Mouse (Mus musculus) brain, embryonic 14.5 days (tissue): ENCODE data around the gene AW209491. TPM values are rescaled to one million over a fixed set of nuclear protein-coding genes. Genes with fewer than 3 reads are reported as not detected.

ENCODE experiments used
- DNase-seq: peaks from one replicate; pipeline ENCODE4 v3.0.0-alpha.2; 2011; ENCODE audit warnings: low read depth
- CTCF ChIP-seq: fragments of 200-500 bp; IDR thresholded peaks from 2 replicates; pipeline ENCODE4 v1.5.1; 2012; ENCODE audit warnings: inconsistent platforms, mild to moderate bottlenecking, moderate library complexity, borderline replicate concordance; ENCODE audit not compliant: insufficient read depth, insufficient read length; ENCODE audit errors: extremely low read depth
- POLR2A ChIP-seq: fragments of 200-500 bp; IDR thresholded peaks from 2 replicates; pipeline ENCODE4 v1.6.1; 2012; ENCODE audit warnings: mild to moderate bottlenecking, inconsistent platforms, borderline replicate concordance; ENCODE audit not compliant: poor library complexity, insufficient read depth, insufficient read length, severe bottlenecking; ENCODE audit errors: extremely low read depth
- polyA plus RNA-seq: library from polyadenylated mRNA; depleted of rRNA; stranded (reverse); fragments of >200 nt; gene quantifications from 2 replicates; pipeline ENCODE4 v1.2.3, GENCODE M21; 2012; rRNA removed

AW209491 gene
- polyA plus RNA-seq = 16.5 and 16.8 TPM in 2 replicates

DNA sequence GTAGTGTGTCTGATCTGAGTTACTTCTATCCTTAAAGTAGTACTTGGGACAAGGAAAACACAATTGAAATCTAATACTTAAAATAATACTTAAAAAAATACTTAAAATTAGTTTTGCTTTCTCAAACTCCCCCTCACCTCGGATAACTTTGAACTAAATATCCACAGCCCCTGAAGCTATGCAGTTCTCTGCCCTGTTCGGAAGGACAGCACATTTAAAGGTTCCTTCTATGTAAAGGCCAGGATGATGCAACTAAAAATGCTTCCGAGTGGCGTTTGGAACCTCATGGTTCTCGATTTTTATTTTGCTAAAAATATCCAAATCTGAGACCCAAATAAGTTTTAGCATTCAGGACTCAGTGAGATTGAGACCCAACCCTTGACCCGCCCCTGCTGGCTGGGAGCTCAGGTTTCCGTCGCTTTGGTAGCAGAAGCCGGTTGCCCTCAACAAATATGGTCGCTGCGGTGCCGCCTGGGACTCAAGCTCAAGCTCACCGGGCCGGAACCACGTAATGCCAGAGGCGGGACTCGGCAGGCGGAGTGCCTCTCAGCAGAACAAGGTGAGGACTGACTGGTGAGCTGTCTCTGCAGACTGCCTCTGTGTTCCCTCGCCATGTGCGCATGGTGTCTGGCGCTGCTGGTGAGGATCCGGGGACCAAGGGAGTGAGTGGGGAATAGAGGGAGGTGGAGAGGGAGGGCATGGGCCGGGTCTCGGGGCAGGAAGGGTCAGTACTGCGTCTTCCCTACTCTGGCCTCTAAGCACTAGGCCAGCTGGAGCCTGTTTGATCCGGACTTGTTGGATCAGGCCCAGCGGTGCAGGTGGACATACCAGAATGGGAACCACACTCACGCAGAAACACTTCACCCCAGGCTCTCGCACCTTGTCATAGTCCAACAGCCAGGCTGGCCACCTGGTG is at the start of gene AW209491:
Gene AW209491, plus strand, starts transcription at position 429 of the 916 bp plus-strand sequence.
- peak; percentile 98 for DNase-seq
- TF ChIP-seq POLR2A = peak; percentile 71; the same call in 1 of the 2 replicates
- TF ChIP-seq CTCF = 0 out of 2 replicates have a peak, but pooled peaks have one; percentile 21

DNA sequence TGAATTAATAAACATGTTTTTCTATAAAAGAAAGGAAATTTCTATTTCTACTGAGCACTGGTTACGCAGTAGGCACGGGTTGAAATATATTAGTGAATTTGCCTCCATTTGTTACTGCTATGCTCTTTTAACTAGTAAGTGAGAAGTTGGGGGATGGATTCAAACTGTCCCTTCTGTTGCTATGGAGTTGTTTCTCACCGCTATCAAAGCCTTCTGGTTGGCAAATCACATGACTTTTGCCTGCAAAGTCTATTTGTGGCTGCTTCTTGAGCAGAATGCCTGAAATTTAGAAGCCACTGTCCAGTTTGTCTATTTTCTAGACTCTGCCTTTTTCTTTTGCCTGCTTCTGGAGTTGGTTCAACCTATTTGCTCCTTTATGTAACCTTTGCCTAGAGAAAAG is 49.6 kb upstream of the AW209491 start:
- no peak for TF ChIP-seq CTCF
- TF ChIP-seq POLR2A = no peak
- DNase-seq = no peak

DNA sequence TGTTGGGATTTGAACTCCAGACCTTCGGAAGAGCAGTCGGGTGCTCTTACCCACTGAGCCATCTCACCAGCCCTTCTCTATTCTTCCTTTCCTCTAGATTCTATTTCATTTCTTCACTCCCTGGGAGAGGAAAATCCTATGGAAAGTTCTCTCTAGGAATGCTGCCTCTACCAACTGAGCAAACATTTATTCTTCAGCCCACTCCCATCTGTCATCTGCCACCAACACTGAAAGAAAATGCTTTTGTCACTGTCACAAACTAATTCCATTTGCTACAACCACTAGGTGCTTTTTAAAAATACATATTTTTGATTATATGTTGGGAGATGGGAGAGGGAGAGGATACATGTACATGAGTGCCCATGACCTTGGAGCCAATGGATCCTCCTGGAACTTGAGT is 27.2 kb upstream of the AW209491 start:
- TF ChIP-seq POLR2A (no peak), CTCF (no peak)
- no peak for DNase-seq

DNA sequence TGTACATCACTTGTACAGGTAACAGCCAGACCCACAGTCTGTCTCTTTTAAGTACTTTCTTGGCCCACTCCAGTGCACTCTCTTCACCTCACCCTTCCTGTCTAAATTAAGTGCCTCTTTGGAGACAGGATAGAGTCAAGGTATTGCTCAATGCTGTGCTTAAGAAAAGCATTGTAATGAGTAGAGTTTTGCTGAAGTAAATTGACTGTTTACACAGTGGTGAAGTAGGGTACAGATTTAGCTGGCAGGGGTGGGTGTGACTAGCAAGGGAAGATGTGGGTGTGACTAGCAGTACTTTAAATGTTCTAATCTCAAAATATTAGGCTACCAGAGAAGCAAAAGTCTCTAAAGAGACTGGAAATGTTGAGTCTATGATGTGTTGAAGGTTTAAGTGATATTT is 22.3 kb upstream of the AW209491 start:
- TF ChIP-seq POLR2A (no peak), CTCF (no peak)
- no peak for DNase-seq

DNA sequence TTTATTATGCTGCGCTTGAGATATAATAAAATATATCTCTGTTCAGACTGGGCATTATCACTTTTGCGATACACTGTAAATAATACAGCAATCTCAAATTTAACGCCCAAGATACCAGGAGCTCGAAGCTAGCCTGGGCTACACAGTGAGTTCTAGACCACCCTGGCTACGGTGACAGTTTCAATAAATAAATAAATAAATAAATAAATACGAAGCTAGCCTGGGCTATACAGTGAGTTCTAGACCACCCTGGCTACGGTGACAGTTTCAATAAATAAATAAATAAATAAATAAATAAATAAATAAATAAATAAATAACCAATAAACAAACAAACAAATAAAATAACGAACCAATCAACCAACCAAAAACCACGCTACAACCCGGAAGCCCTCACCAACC is 17.5 kb upstream of the AW209491 start:
- TF ChIP-seq POLR2A = no peak
- no peak for TF ChIP-seq CTCF
- no peak for DNase-seq

DNA sequence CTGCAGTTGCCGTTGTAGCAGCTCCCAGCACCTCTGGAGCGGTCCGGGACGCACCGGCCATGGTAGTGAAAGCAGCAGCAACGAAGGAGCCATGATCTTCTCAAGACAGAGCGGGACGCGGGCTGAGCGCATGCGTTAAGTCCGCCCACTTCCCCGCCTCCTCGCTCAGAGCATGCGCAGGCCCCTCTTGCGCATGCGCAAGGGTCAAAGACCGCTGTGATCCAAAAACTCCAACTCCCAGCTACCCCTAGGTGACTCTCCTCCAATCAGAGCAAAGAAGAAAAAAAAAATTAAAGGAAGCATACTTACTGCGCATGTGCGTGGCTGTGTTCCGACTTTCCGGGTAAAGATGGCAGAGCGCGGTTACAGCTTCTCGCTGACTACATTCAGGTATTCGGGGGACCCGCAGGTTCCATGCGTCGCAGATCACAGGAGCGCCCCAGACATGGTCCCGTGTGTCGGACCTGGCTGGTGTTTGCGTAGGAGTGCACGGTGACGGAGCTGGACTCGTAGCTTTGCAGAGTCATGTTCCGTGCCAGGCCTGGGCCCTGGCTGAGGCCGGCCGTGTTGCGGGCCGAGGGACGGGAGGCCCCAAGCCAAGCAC is 16.9 kb upstream of the AW209491 start, which contains the start of the genes Mrpl32 and Psma2:
Gene Mrpl32, minus strand, starts transcription at position 240 of the 604 bp plus-strand sequence.
Gene Psma2, plus strand, starts transcription at position 315 of the 604 bp plus-strand sequence.
- TF ChIP-seq CTCF (no peak), POLR2A (peak; percentile 53; the same call in 1 of the 2 replicates)
- peak; percentile 100 for DNase-seq

DNA sequence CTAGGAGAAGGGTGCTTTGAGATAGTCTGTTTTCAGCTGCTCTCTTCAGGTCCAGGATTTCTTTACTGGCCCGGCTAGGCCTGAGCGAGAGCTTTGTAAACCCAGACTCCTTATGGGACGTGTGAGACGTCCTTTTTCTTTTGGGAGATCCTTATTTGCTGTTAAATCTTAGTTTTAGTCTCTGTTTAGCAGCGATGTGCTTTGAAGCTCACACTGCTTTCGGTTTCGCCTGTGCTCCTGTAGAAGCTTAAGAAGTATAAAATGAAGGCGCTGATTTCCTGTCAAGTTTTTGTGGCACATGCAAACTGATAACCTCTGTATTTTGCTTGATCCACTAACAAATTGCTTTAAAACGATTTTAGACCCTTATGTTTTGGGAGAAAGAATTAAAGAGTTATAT is 16.4 kb upstream of the AW209491 start:
- no peak for DNase-seq
- TF ChIP-seq POLR2A (no peak), CTCF (no peak)

DNA sequence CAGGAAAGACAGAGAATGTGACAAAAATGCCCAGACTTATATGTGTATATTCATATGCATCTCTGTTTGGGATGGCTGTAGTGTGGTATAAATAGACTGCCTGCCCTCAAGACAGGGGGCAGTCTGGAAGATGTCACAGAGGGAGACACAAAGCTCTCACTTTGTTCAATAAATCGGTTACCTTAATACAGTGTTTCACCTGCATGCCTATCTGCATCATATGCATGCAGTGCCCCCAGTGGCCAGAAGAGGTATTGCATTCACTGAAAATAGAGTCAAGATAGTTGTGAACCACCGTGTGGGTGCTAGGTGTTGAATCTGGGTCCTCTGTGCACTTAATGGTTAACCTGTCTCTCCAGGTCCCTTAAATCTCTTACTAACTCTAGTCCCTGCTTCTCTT is 11.2 kb upstream of the AW209491 start:
- no peak for TF ChIP-seq POLR2A
- peak; percentile 85; the same call in 1 of the 2 replicates for TF ChIP-seq CTCF
- DNase-seq = peak; percentile 64

DNA sequence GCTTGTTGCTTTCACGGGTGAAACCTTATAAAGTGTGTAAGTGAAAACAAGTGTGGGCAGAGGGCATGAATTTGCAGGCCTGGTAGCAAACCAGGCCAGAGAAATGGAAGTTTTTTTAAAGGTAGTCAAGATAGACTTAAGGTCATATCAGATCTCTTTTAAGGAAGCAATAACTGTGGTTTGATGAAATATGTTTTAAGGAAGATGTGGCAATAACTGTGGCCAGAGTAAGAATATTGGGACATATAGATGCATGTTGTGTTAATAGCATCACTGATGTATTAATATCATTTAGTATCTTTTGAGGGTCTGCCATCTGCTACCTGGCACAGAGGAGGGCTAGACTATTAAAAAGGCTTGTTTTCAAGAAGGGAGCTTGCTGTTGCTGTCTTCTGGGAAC is 10.0 kb downstream of the AW209491 start:
- TF ChIP-seq POLR2A (no peak), CTCF (no peak)
- no peak for DNase-seq

DNA sequence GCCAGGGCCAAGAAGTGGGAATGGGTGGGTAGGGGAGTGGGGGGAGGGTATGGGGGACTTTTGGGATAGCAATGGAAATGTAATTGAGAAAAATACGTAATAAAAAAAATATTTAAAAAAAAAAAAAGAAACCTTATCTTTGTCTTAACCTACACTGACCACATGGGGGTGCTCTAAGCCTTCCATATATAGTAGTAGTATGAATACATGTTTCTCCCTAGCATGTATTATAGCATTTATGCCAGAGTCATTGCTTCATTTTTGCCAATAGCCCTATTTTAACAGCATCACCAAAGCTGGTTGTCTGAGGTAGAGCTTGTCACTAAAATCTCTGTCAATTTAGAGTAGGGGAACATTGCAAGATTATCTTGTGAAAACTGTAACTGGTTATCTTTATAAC is 19.3 kb downstream of the AW209491 start:
- DNase-seq = peak; percentile 74
- TF ChIP-seq POLR2A = no peak
- no peak for TF ChIP-seq CTCF

DNA sequence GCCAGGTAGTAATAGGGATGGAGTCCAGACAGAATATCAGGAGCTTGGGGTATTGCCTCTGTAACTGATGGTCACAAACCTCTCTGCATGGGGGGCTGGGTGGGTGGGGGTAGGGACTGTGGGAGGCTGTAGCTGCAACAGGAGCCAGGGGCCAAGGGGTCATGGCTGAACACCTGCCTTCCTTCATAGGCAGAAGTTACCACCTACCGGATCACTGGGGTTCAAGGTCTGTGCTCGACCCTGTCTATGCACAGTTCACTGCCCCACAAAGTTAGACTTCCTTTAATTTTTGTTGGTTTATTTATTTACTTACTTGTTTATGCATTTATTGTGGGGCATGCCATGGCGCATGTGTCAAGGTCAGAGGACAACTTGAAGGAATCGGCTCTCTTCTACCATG is 37.2 kb downstream of the AW209491 start:
- TF ChIP-seq CTCF (no peak), POLR2A (no peak)
- no peak for DNase-seq
